In genomic region chr1:187308523-187308922, GRCm38 (mm10) we compare ENCODE assay signal across 20 mouse cellular contexts.
DNase-seq lines count a peak whose midpoint lies in the region; ATAC-seq and TF ChIP-seq lines count a peak whose summit lies in the region.
"Had no signal": no experiment of that assay in that cellular context is flagged by ENCODE, and none has a peak within 500 bp of the region (broad histone marks: within the 10 kb centered on the region; RNA-seq: fewer than 3 reads in every experiment).

No protein-coding gene starts in this region.

- H3K36me3 ChIP-seq in forebrain, postnatal 0 days (ENCODE audit: insufficient read depth) = no peaks in the 10 kb centered on the region
- H3K36me3 ChIP-seq: hindbrain, embryonic 12.5 days had no signal

- H3K27me3 ChIP-seq in forebrain, postnatal 0 days (ENCODE audit: insufficient read depth, low read length) = no peaks in the 10 kb centered on the region
- H3K27me3 ChIP-seq: embryonic facial prominence, embryonic 12.5 days; embryonic facial prominence, embryonic 15.5 days; hindbrain, embryonic 12.5 days had no signal

- H3K4me2 ChIP-seq in forebrain, postnatal 0 days (ENCODE audit: low read depth) = no peak overlapping the region
- H3K4me2 ChIP-seq: embryonic facial prominence, embryonic 12.5 days; embryonic facial prominence, embryonic 15.5 days; heart, embryonic 11.5 days; hindbrain, embryonic 12.5 days had no signal

- WGBS in forebrain, postnatal 0 days = 85% methylated on average over 2 of the region's 2 CpGs

- TF ChIP-seq CTCF in forebrain, postnatal 0 days (IDR thresholded peaks at IDR 0.05; ENCODE audit: low read depth) = no peak

- no peaks in the 10 kb centered on the region for H3K4me1 ChIP-seq in forebrain, postnatal 0 days (ENCODE audit: insufficient read depth)
- H3K4me1 ChIP-seq: embryonic facial prominence, embryonic 12.5 days; embryonic facial prominence, embryonic 15.5 days; hindbrain, embryonic 12.5 days had no signal

- H3K9me3 ChIP-seq in forebrain, postnatal 0 days (ENCODE audit: low read length) = no peaks in the 10 kb centered on the region
- H3K9me3 ChIP-seq: embryonic facial prominence, embryonic 12.5 days; embryonic facial prominence, embryonic 15.5 days; hindbrain, embryonic 12.5 days had no signal

- no peak overlapping the region for H3K4me3 ChIP-seq in forebrain, postnatal 0 days (ENCODE audit: low read depth, low read length)
- H3K4me3 ChIP-seq: embryonic facial prominence, embryonic 12.5 days; embryonic facial prominence, embryonic 15.5 days; heart, adult 2 months; hindbrain, embryonic 12.5 days had no signal

- H3K9ac ChIP-seq in forebrain, postnatal 0 days = no peak overlapping the region
- H3K9ac ChIP-seq: embryonic facial prominence, embryonic 12.5 days; embryonic facial prominence, embryonic 15.5 days; hindbrain, embryonic 12.5 days had no signal

- no peak overlapping the region for H3K27ac ChIP-seq in forebrain, postnatal 0 days (ENCODE audit: low read depth, low read length)
- H3K27ac ChIP-seq: embryonic facial prominence, embryonic 12.5 days; embryonic facial prominence, embryonic 15.5 days; heart, adult 2 months; hindbrain, embryonic 12.5 days had no signal

- DNase-seq in CD4-positive, CD25-positive, alpha-beta regulatory T cell, adult 2 months (ENCODE audit: low read depth, low spot score) = peak; percentile 54
- DNase-seq in T-cell, adult 2 months (ENCODE audit: low spot score) = peak; percentile 10
- no peak for DNase-seq in cerebellum, adult 18-20 months
- DNase-seq in left cerebral cortex, adult 8-10 months (ENCODE audit: low spot score in 2 of 2) = no peak
- no peak for DNase-seq in forebrain, postnatal 0 days
- DNase-seq: adrenal gland, postnatal 10 days; adrenal gland, postnatal 36 days; cerebellum, adult 2 months; cerebellum, adult 9-11 months; cerebellum, postnatal 25 days; gastrocnemius, postnatal 25 days; heart, adult 2 months had no signal

- ATAC-seq in inflammation-experienced regulatory T-cells, adult 6 months = peak; percentile 81
- ATAC-seq in forebrain, postnatal 0 days = no peak
- ATAC-seq: forebrain, embryonic 14.5 days; hindbrain, embryonic 16.5 days; intestine, postnatal 0 days had no signal

Comparison
In these comparisons a context has a peak if more than half of its experiments do, and no peak if none do; other contexts are left out.
1. DNase-seq: peak in CD4-positive, CD25-positive, alpha-beta regulatory T cell, adult 2 months (single experiment) and T-cell, adult 2 months (single experiment); none in cerebellum, adult 18-20 months (0 of 2), left cerebral cortex, adult 8-10 months (0 of 2) and forebrain, postnatal 0 days (single experiment).